Mouse (Mus musculus) heart, adult 9 months (tissue): ENCODE data around the gene Neu2.

ENCODE experiments used
- DNase-seq, 2 experiments: peaks; one replicate each; pipeline ENCODE4 v3.0.0; 2022; ENCODE audit warnings: low spot score in 2 of 2

The Neu2 gene

GRCm38 (mm10) chr1:87614576-87615295, 105.0 kb downstream of the Neu2 start:
- DNase-seq: no peak

GRCm38 (mm10) chr1:87620211-87620668, 110.6 kb downstream of the Neu2 start, which contains the start of gene Inpp5d:
Gene Inpp5d, plus strand, starts transcription at chr1:87620312.
- DNase-seq: peak; percentile 47 to 66

- no peak for DNase-seq
Observed at GRCm38 (mm10) chr1:87620693-87621092, 111.0 kb downstream of the Neu2 start.

- peak in 1 of 2 experiments; percentile 9 for DNase-seq
Observed at GRCm38 (mm10) chr1:87621146-87621857, 111.6 kb downstream of the Neu2 start.

GRCm38 (mm10) chr1:87621858-87622279, 112.2 kb downstream of the Neu2 start:
- no peak for DNase-seq

- no peak for DNase-seq
Observed at GRCm38 (mm10) chr1:87623977-87624666, 114.4 kb downstream of the Neu2 start.

GRCm38 (mm10) chr1:87624826-87625225, 115.1 kb downstream of the Neu2 start:
- no peak for DNase-seq

GRCm38 (mm10) chr1:87625254-87626025, 115.8 kb downstream of the Neu2 start:
- no peak for DNase-seq

- peak; percentile 59 to 84 for DNase-seq
Observed at GRCm38 (mm10) chr1:87626344-87626743, 116.7 kb downstream of the Neu2 start.

GRCm38 (mm10) chr1:87628085-87628484, 118.4 kb downstream of the Neu2 start:
- DNase-seq: no peak

- no peak for DNase-seq
Observed at GRCm38 (mm10) chr1:87631584-87631983, 121.9 kb downstream of the Neu2 start.

- DNase-seq: no peak
Observed at GRCm38 (mm10) chr1:87632163-87632562, 122.5 kb downstream of the Neu2 start.

GRCm38 (mm10) chr1:87636716-87637117, 127.0 kb downstream of the Neu2 start:
- DNase-seq: no peak

GRCm38 (mm10) chr1:87637121-87637877, 127.6 kb downstream of the Neu2 start:
- no peak for DNase-seq

- DNase-seq: no peak
Observed at GRCm38 (mm10) chr1:87637878-87638600, 128.3 kb downstream of the Neu2 start.

GRCm38 (mm10) chr1:87639724-87640123, 130.0 kb downstream of the Neu2 start:
- DNase-seq: peak in 1 of 2 experiments; percentile 48

- DNase-seq: peak; percentile 54 to 77
Observed at GRCm38 (mm10) chr1:87640165-87640661, 130.5 kb downstream of the Neu2 start.

- no peak for DNase-seq
Observed at GRCm38 (mm10) chr1:87643016-87643415, 133.3 kb downstream of the Neu2 start.

- DNase-seq: no peak
Observed at GRCm38 (mm10) chr1:87645041-87645440, 135.4 kb downstream of the Neu2 start.

- DNase-seq: no peak
Observed at GRCm38 (mm10) chr1:87645748-87646147, 136.1 kb downstream of the Neu2 start.
